Mouse (Mus musculus) erythroblast, embryonic 14.5 days (primary cell): ENCODE data around the gene Gm8113.
"Not testable (repeated sequence)": the region's sequence is repeated elsewhere in the genome, so short reads cannot be mapped to it uniquely, and the experiment has no call there.

ENCODE experiments used
- GATA1 ChIP-seq: IDR thresholded peaks from 2 replicates; pipeline ENCODE4 v1.6.1; 2012; ENCODE audit warnings: low read length, inconsistent platforms, mixed read lengths
- TAL1 ChIP-seq: IDR thresholded peaks from 3 replicates; pipeline ENCODE4 v1.6.1; 2012; ENCODE audit warnings: low read length, inconsistent platforms, mixed read lengths

- not testable (repeated sequence) for TF ChIP-seq GATA1, TAL1
Observed at GRCm38 (mm10) chr14:43918214-43918613, 7.0 kb upstream of the Gm8113 start.
